Mouse (Mus musculus): ENCODE measurements around the gene Smpd2. TPM values are rescaled to one million over a fixed set of nuclear protein-coding genes. Genes with fewer than 3 reads are reported as not detected.
A peak's percentile ranks its signal among the peaks of the same experiment; 100 is the strongest.

Smpd2 gene
- total RNA-seq (2012; rRNA removed) = 15.4 and 15.7 TPM in 2 replicates
- 8.9 and 11.0 TPM in 2 replicates for total RNA-seq (2014; rRNA removed)
- 11.1 and 11.3 TPM in 2 replicates for polyA plus RNA-seq (2012; ENCODE audit: insufficient read length, low read depth)

GRCm38 (mm10) chr10:41489708-41490517 lies at the start of gene Smpd2, which contains the start of gene Ppil6:
TSS of gene Smpd2 (minus strand) at chr10:41490369.
TSS of gene Ppil6 (plus strand) at chr10:41490439.
- peaks cover 4 to 17% of the 10 kb centered on the region in 2 experiments; a peak in 3 of 4 replicates for H3K4me1 ChIP-seq (ENCODE audit: control insufficient read depth in 1 of 2, insufficient read depth in 2 of 2)
- in situ Hi-C loops (cut with MboI; ENCODE audit: low pct_ligation_motif_present, low pct_unique_long_range_greater_than_20kb, low sequenced_read_pairs) (no loop called here), dilution Hi-C loops (cut with MboI; ENCODE audit: extremely low pct_ligation_motif_present, extremely low pct_unique_long_range_greater_than_20kb, low sequenced_read_pairs) (no loop called here)
- no peak within 1 kb of the TSS for H3K27ac ChIP-seq (ENCODE audit: insufficient read depth, low read depth)
- peak within 1 kb of the TSS; percentile 69 to 79 (median 69) for H3K4me3 ChIP-seq (replicated peaks in 1 of 3; ENCODE audit: low read depth in 2 of 3, low read length in 2 of 3, poor library complexity in 1 of 3)
- H3K9me3 ChIP-seq (replicated peaks; ENCODE audit: low read length) = no peaks in the 10 kb centered on the region
- peaks cover 31 to 44% of the 10 kb centered on the region in 2 experiments for H3K36me3 ChIP-seq (replicated peaks in 1 of 2; ENCODE audit: control insufficient read depth in 1 of 2, insufficient read depth in 1 of 2, low read length in 1 of 2)
- DNase-seq (ENCODE audit: extremely low read depth) = peak; percentile 83
- TF ChIP-seq KAT2A (IDR thresholded peaks at IDR 0.05; ENCODE audit: insufficient replicate concordance, low read length) = no peak
- 0 out of 2 replicates have a peak, but pooled peaks have one; percentile 25 for TF ChIP-seq MYC (IDR thresholded peaks at IDR 0.05; ENCODE audit: low read depth, low read length)
- TF ChIP-seq NELFE (IDR thresholded peaks at IDR 0.05; ENCODE audit: low read depth, low read length) = peak; percentile 41; the same call in 1 of the 2 replicates
- TF ChIP-seq ELF1 (IDR thresholded peaks at IDR 0.05; ENCODE audit: low read depth, low read length) = peak; percentile 48; the same call in 1 of the 2 replicates
- peak; percentile 93 for TF ChIP-seq MXI1 (IDR thresholded peaks at IDR 0.05; ENCODE audit: low read depth, low read length)
- 0 out of 2 replicates have a peak, but pooled peaks have one; percentile 2 for TF ChIP-seq SMC3 (IDR thresholded peaks at IDR 0.05; ENCODE audit: low read depth, low read length)
- no peak for TF ChIP-seq RCOR1 (conservative IDR thresholded peaks at IDR 0.05; ENCODE audit: low read depth, low read length)
- peak; percentile 40; the same call in 1 of the 2 replicates for TF ChIP-seq HCFC1 (IDR thresholded peaks at IDR 0.05; ENCODE audit: low read depth, low read length)
- no peak for TF ChIP-seq JUN (IDR thresholded peaks at IDR 0.05; ENCODE audit: insufficient read depth, low read depth, low read length)
- peak; percentile 68 for TF ChIP-seq POLR2A (IDR thresholded peaks at IDR 0.05; ENCODE audit: low read depth, low read length)
- peak within 1 kb of the TSS; percentile 92 for H3K4me2 ChIP-seq (ENCODE audit: insufficient read depth, low read depth, poor library complexity, severe bottlenecking)
- peak within 1 kb of the TSS; percentile 63 for H3K9ac ChIP-seq (ENCODE audit: insufficient read depth, low read depth)
- H3K79me2 ChIP-seq (replicated peaks; ENCODE audit: control insufficient read depth, extremely low read depth, insufficient read depth, poor library complexity, severe bottlenecking) = no peaks in the 10 kb centered on the region
- no peaks in the 10 kb centered on the region for H3K27me3 ChIP-seq (replicated peaks)

GRCm38 (mm10) chr10:41538986-41539385 lies 48.8 kb upstream of the Smpd2 start:
- in situ Hi-C loops (cut with MboI; ENCODE audit: low pct_ligation_motif_present, low pct_unique_long_range_greater_than_20kb, low sequenced_read_pairs) = no loop called here
- Histone ChIP-seq H3K79me2 (replicated peaks; ENCODE audit: control insufficient read depth, extremely low read depth, insufficient read depth, poor library complexity, severe bottlenecking) (no peaks in the 10 kb centered on the region), H3K4me1 (ENCODE audit: control insufficient read depth in 1 of 2, insufficient read depth in 2 of 2) (peaks cover 0 to 16% of the 10 kb centered on the region in 2 experiments; a peak in 2 of 4 replicates), H3K27me3 (replicated peaks) (no peaks in the 10 kb centered on the region), H3K4me3 (replicated peaks in 1 of 3; ENCODE audit: low read depth in 2 of 3, low read length in 2 of 3, poor library complexity in 1 of 3) (no peak overlapping the region), H3K27ac (ENCODE audit: insufficient read depth, low read depth) (no peak overlapping the region), H3K9me3 (replicated peaks; ENCODE audit: low read length) (no peaks in the 10 kb centered on the region), H3K9ac (ENCODE audit: insufficient read depth, low read depth) (no peak overlapping the region), H3K36me3 (replicated peaks in 1 of 2; ENCODE audit: control insufficient read depth in 1 of 2, insufficient read depth in 1 of 2, low read length in 1 of 2) (peaks cover 2 to 37% of the 10 kb centered on the region in 2 experiments), H3K4me2 (ENCODE audit: insufficient read depth, low read depth, poor library complexity, severe bottlenecking) (no peak overlapping the region)
- no peak for TF ChIP-seq PAX5 (IDR thresholded peaks at IDR 0.05; ENCODE audit: low read length)
- TF ChIP-seq ZMIZ1 (IDR thresholded peaks at IDR 0.05; ENCODE audit: low read depth, low read length) = no peak
- no peak for TF ChIP-seq SMC3 (IDR thresholded peaks at IDR 0.05; ENCODE audit: low read depth, low read length)
- TF ChIP-seq GABPA (IDR thresholded peaks at IDR 0.05; ENCODE audit: insufficient replicate concordance, low read depth, low read length) = no peak
- no peak for TF ChIP-seq RAD21 (IDR thresholded peaks at IDR 0.05; ENCODE audit: low read depth, low read length)
- TF ChIP-seq MXI1 (IDR thresholded peaks at IDR 0.05; ENCODE audit: low read depth, low read length) = no peak
- TF ChIP-seq MEF2A (IDR thresholded peaks at IDR 0.05; ENCODE audit: borderline replicate concordance, low read depth, low read length) = no peak
- TF ChIP-seq E2F4 (IDR thresholded peaks at IDR 0.05; ENCODE audit: insufficient replicate concordance, low read depth, low read length) = no peak
- TF ChIP-seq BHLHE40 (IDR thresholded peaks at IDR 0.05; ENCODE audit: low read depth, low read length) = no peak
- TF ChIP-seq SIN3A (IDR thresholded peaks at IDR 0.05; ENCODE audit: low read length) = no peak
- TF ChIP-seq USF2 (conservative IDR thresholded peaks at IDR 0.05; ENCODE audit: low read depth, low read length) = no peak
- no peak for TF ChIP-seq TCF12 (IDR thresholded peaks at IDR 0.05; ENCODE audit: low read depth, low read length)
- TF ChIP-seq ZC3H11A (IDR thresholded peaks at IDR 0.05; ENCODE audit: low read depth, low read length) = no peak
- TF ChIP-seq USF1 (IDR thresholded peaks at IDR 0.05; ENCODE audit: low read depth, low read length) = no peak
- TF ChIP-seq ELF1 (IDR thresholded peaks at IDR 0.05; ENCODE audit: low read depth, low read length) = no peak
- TF ChIP-seq NELFE (IDR thresholded peaks at IDR 0.05; ENCODE audit: low read depth, low read length) = no peak
- dilution Hi-C loops (cut with MboI; ENCODE audit: extremely low pct_ligation_motif_present, extremely low pct_unique_long_range_greater_than_20kb, low sequenced_read_pairs) = no loop called here
- no peak for DNase-seq (ENCODE audit: extremely low read depth)

Measured in CH12.LX (cell line).